Mouse (Mus musculus): ENCODE measurements around the gene Cacnb1.

Gene Cacnb1

DNA sequence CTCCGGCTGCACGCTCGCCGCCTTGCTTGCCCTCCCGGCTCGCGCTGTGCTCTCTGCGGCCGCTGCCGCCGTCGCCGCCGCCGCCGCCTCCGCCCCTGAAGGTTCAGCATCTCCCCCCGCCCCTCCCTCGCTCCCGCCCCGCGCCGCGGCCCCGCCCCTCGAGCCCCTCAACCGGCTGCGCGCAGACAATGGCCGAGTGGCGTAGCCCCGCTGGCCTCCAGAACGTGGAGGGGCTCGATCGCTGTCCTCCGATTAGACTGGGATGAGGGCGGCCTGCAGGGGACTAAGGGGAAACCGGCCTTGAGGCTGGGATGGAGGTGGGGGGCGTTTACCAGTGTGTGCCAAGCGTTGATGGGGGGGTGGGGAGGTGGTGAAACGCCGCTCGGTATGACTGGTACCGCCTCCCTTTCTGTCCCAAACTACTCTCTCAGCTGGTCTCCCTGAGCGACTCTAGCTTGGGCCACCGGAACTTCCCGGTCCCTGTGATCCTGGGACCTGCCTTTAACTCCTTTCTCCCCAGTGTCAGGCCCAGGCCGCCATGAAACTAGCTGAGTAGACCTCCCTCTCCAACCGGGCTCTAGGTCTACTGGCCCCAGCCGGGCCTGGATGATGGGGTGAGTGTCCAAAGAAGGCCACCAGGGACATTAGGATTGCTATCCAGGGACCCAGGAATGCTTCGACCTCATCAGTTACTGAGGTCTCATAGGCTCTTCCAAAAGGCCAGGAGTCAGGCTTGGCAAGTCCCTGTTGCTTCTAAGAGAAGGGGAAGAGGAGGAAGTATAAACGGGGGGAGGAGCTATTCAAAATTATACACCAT, at the start of gene Cacnb1:
Cacnb1 (minus strand) TSS at position 480 of the 817 bp plus-strand sequence.
- no peak for DNase-seq (ENCODE audit: low read depth, low spot score)

- DNase-seq (ENCODE audit: low read depth, low spot score) = no peak
These were observed 44.4 kb upstream of the Cacnb1 start for GRCm38 (mm10) chr11:98067255-98067654.

DNA sequence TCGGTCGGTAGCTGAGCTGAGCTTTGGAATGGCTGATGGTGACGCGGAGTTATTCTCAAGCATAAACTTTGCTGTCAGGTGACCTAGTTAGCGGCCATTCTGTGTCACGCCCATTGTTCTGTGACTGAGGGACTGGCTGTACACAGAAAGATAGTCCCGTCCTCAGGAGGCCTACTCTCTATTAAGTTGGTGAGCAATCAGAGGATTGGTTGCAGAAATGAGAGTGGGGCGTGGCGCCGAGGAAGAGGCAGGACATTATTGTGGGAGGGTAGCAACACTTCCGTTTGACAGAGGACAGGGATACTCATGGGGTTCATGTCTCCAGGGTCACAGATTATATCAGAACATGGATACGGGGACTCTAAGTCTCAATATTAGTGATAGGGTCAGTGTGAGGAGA, 43.4 kb upstream of the Cacnb1 start:
- DNase-seq (ENCODE audit: low read depth, low spot score) = no peak

GRCm38 (mm10) chr11:98061904-98062562, 39.2 kb upstream of the Cacnb1 start:
- DNase-seq (ENCODE audit: low read depth, low spot score) = no peak

DNA sequence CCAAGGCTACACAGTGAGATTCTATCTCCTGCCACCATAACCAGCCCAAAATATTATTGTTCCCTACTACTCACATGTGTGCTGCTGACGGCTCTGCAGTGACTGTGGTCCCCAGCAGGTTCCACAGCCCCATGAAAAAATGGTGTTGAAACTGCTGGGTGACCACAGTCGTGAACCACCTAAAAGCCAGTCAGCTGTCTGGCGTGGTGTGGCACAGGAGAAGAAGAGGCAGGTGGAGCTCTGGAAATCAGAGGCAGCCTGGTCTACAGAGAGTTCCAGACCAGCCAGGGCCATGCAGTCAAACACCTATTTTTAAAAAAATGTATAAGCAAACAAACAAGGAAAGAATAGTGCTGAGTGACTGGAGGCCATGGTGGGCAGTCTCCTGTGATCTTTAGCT, 38.6 kb upstream of the Cacnb1 start:
- no peak for DNase-seq (ENCODE audit: low read depth, low spot score)

DNA sequence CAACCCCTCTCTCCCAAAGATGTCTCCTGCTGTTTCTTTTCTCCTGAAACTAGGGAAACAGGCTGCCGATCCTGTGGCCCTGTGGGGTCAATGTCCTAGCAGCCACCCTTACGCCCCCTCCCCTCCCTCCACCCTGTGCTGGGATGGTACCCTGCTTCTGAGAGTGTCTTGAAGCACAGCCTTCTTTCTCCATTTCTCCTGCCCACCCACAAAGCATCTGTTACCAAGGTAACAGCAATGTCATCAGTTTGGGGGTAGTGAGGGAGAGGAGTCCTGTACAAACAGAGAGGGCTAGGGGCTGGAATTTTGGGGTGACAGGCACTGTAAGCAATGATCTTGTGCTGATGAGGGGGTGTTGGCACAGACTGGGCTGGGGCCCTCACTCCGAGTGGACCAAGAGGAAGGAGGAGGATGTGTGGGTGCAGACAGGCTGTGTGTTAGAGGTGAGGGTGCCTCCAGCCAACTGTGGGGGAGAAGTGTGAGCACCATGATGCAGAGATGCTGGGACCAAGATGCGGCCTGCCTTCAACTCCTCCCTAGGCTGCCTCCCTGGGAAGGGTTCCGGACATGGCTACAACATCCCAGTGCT, 37.4 kb upstream of the Cacnb1 start:
- no peak for DNase-seq (ENCODE audit: low read depth, low spot score)

GRCm38 (mm10) chr11:98059662-98060061, 36.8 kb upstream of the Cacnb1 start:
- DNase-seq (ENCODE audit: low read depth, low spot score) = peak; percentile 42

DNA sequence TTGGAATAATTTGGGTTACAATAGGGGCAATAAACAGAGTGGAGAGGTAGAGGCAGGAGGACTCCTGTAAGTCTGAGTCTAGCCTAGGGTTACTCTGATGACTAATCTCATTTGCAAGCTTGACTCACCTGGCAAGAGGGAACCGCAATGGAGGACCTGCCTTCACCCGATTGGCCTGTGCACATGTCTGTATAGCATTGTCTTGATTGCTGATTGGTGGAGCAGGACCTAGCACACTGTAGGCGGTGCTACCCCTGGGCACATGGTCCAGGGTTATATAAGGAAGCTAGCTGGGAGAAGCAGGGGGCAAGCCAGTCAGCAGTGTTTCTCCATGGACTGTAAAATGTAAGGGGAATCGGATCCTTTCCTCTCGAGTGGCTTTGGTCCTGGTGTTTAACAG, 35.2 kb upstream of the Cacnb1 start:
- no peak for DNase-seq (ENCODE audit: low read depth, low spot score)

GRCm38 (mm10) chr11:98057466-98057865, 34.6 kb upstream of the Cacnb1 start:
- no peak for DNase-seq (ENCODE audit: low read depth, low spot score)

DNA sequence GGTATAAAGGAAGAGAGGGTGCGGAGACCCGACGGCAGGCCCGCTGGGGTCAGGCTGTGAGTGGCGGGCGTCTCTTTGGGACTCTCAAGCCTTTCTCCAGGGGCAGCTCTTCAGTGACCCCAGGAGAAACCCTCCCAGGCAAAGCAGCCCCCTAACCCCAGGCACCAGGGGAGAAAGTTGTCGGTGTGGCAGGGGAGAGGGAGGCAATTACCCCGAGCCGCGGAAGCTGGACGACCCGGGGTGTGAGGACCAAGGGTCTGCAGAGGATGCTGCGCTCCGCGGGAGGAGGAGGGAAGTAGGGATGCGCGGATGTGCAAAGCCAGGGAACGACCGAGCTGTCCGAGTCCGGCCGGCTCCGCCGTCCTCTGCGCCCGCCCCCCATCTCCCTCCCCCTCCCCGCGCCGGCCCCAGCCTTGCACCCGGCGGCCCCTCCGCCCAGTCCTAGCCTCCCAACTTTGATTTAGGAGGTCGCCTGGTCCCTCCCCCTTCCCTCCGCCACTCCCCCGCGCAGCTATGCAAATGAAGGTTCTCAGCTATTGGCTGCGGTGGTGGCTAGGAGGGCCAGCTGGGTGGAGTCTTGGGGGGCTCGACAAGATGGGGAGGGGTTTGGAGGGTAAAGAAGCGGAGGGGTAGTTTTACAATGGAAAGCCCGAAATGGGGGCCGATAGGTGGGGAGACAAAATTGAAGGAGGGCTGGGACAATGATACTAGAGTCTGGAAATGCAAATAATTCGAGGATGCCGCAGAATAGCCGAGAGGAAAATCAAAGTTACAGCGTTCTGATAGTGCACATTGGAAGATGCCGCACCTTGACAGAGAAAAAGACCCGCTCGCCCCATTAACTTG, 30.4 kb upstream of the Cacnb1 start, which contains the start of gene Stac2:
Stac2 (minus strand) TSS at position 474 of the 846 bp plus-strand sequence.
- DNase-seq (ENCODE audit: low read depth, low spot score) = no peak

DNA sequence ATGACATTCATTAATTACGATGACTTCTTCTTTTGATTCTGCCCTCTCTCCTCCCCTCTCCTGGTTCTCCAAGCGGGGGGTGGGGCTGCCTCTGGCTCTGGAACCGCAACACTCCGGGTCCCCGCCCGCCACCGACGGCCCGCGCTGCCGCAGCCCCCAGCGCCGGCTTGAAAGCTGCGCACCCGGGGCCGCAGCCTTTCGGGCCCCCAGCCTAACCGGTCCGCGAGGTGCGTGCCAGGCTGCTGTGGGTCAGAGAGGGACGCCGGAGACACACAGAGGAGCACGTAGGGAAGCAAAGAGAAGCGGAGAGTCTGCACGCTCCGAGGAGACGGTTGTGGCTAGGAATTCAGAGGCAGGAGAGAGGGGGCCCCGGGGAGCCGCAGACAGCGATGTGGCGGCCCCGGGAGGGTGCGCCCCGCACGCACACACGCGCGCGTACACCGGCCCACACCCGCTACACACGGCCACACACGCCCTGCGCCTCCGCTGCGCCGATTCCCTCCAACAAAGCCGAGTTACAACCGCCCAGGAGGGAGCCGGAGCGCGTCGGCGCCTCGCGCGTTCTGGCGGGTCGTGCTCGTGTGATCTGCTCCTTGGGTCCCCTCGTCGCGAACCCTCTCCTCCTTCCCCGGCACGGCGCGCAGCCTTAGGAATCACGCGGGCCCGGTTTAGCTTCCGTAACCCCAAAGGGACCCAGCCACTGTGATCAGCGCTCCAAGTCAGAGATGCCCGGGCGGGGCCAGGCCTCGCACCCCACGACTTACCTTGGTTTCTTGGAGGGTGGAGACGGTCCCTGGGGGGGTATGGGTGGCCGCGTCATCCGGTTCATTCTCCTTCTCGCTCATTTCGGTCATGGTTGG, 29.5 kb upstream of the Cacnb1 start:
- no peak for DNase-seq (ENCODE audit: low read depth, low spot score)

DNA sequence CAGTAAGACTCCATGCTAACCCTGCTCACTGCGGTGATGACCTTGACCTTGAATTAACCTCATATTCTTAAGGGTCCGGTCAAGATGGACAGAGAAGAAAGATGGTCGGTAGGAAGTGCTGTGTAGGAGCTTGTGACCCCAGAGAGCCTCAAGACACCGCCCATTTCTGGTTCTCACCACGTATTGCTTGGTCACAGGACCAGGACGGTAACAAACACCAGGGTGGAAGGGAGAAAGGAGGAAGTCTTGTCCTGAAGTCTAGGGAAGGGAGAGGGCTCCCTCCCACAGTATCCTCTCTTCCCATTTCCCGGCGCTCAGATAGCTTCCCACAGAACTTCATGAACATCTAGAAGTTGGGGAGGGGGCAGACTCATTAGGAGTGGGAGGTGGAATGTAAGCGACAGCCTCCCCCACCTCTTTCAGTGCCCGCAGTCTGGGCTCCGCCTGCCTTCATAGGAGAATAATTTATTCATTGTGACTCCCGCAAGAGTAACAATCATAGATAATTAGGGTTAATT, 28.8 kb upstream of the Cacnb1 start:
- DNase-seq (ENCODE audit: low read depth, low spot score) = no peak

DNA sequence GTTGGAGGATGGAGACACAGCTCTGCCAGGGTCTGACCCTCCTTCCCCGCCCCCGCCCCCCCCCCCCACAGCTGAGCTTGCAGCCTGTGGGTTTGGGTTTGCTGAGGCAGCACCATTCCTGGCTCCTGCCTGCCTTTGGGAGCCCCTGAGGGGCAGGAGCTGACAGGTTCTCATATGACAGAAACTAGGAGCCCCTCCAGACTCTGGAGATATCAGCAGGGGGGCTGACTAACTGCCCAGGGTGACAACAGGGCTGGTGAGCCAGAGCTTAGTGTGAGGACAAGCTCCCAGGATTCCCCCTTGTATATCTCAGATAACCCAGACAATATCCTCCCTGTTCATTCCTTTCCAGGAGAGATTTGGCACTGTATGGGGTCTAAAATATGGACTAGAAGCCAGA, 28.1 kb upstream of the Cacnb1 start:
- DNase-seq (ENCODE audit: low read depth, low spot score) = no peak

GRCm38 (mm10) chr11:98050520-98050815, 27.6 kb upstream of the Cacnb1 start:
- no peak for DNase-seq (ENCODE audit: low read depth, low spot score)

GRCm38 (mm10) chr11:98049672-98050519, 27.1 kb upstream of the Cacnb1 start:
- DNase-seq (ENCODE audit: low read depth, low spot score) = no peak

GRCm38 (mm10) chr11:98047745-98048144, 24.9 kb upstream of the Cacnb1 start:
- no peak for DNase-seq (ENCODE audit: low read depth, low spot score)

DNA sequence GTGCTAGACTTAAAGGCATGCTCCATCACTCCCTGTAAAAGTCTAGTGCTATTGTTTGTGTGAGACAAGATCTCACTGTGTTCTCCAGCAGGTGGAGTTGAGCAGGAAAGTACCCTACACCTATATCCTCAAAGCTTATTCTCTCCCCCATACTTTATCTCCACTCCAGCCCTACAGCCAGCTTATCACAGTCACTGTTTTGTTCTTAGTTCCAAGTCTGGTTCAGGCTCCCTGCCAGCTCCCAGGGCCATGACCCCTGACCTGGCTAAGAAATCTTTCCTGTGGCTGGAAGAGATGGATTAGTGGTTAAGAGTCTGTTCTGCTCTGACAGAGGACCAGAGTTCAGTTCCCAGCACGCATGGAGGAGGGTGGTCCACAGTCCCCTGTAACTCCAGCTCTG, 23.6 kb upstream of the Cacnb1 start:
- no peak for DNase-seq (ENCODE audit: low read depth, low spot score)

DNA sequence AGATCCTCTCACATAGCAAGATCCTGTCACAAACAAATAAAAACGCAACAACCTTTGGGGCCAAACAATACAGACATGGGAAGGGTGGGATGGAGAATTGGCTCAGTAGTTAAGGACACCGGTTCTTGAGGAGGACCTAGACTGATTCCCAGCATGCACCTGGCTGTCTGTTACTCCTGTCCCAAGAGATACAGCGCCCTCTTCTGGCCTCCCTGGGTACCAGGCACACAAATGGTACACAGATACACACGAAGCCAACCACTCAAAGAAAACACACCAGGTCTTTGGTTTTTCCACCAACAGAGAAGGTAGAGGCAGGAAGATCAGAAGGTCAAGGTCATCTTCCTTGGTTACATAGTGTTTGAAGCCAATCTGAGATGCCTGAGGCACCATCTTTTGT, 22.8 kb upstream of the Cacnb1 start:
- DNase-seq (ENCODE audit: low read depth, low spot score) = no peak

DNA sequence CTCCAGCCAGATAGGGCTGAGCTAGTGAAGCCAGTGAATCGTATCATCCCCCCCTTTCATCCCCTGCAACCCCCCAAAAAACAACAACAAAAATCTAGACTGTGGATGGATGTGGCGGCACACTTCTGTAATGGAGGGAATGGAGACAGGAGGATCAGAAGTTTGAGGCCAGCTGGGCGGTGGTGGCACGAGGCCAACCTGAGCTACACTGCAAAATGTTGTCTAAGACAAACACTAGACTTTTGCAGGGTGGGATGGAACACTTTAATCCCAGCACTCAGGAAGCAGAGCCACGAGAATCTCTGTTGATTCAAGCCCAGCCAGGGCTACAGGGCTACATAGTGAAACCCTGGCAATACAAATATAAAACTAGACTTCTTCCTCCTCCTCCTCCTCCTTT, 21.2 kb upstream of the Cacnb1 start:
- DNase-seq (ENCODE audit: low read depth, low spot score) = no peak

DNA sequence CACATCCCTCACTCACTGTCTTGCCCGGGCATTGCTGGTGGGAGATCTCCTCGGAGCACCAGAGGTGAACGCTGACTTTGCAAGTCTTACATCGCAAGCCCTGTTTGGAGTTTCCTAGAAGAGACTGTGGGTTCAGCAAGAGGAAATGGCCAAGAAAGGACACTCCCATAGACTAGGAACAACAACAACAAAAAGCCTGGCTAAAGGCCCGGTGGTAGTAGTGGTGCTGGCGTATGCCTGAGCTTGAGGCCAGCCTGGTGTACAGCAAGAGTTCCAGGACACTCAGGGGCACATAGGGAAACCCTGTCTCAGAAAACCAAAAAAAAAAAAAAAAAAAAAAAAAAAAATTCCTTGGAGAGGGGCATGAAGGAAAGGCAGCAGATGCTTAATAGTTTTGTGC, 19.9 kb upstream of the Cacnb1 start:
- no peak for DNase-seq (ENCODE audit: low read depth, low spot score)
